Mouse (Mus musculus) embryonic fibroblast, embryonic 13.5 days (primary cell): ENCODE results near the gene Cdk15. TPM values are rescaled to one million over a fixed set of nuclear protein-coding genes. Genes with fewer than 3 reads are reported as not detected.
A peak's percentile ranks its signal among the peaks of the same experiment; 100 is the strongest.

Experiments used
- H3K27ac ChIP-seq: 2 replicates; pipeline ENCODE4 v1.5.1; 2012; ENCODE audit warnings: low read length, control low read depth, inconsistent platforms; ENCODE audit not compliant: insufficient read depth
- H3K4me1 ChIP-seq: 2 replicates; pipeline ENCODE4 v1.6.1; 2011; ENCODE audit warnings: low read length; ENCODE audit not compliant: control insufficient read depth, insufficient read depth
- H3K4me3 ChIP-seq: 2 replicates; pipeline ENCODE4 v1.5.1; 2011; ENCODE audit warnings: mild to moderate bottlenecking, control low read depth, low read length; ENCODE audit not compliant: insufficient read depth
- CTCF ChIP-seq: IDR thresholded peaks from 2 replicates; pipeline ENCODE4 v1.5.1; 2011; ENCODE audit warnings: mild to moderate bottlenecking, control low read depth, low read length, moderate library complexity, borderline replicate concordance; ENCODE audit not compliant: insufficient read depth
- POLR2A ChIP-seq: IDR thresholded peaks from 2 replicates; pipeline ENCODE4 v1.6.1; 2011; ENCODE audit warnings: low read depth, mild to moderate bottlenecking, control low read depth, low read length, moderate library complexity
- polyA plus RNA-seq: library from polyadenylated mRNA; stranded (reverse); fragments of >200 nt; gene quantifications from 2 replicates; pipeline ENCODE4 v1.2.4, GENCODE M21; 2011; ENCODE audit warnings: low read depth; ENCODE audit not compliant: missing spikeins, insufficient read length

Cdk15 gene
- polyA plus RNA-seq, 1 experiment: 0.74 TPM

DNA sequence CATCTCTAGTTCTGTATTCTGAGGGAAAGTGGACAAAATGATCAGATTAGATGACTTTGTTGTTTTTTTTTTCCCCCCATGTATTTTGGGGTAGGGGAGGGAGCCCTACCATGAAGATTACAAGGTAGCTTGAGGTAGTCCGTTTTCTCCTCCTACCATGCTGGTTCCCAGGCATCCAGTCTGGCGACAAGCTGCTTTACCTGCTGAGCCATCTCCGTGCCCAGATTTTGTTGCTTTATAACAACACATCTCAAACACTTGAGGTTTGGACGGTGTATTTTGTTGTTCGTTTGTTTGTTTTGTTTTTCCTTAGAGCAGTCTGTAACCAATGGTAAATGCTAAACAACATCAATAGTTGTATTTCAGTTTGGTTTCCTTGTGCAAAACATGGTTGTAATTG, 50.6 kb downstream of the Cdk15 start:
- no peak overlapping the region for H3K27ac ChIP-seq
- H3K4me1 ChIP-seq: peaks cover 2% of the 10 kb centered on the region
- no peak overlapping the region for H3K4me3 ChIP-seq
- TF ChIP-seq POLR2A (no peak), CTCF (no peak)

DNA sequence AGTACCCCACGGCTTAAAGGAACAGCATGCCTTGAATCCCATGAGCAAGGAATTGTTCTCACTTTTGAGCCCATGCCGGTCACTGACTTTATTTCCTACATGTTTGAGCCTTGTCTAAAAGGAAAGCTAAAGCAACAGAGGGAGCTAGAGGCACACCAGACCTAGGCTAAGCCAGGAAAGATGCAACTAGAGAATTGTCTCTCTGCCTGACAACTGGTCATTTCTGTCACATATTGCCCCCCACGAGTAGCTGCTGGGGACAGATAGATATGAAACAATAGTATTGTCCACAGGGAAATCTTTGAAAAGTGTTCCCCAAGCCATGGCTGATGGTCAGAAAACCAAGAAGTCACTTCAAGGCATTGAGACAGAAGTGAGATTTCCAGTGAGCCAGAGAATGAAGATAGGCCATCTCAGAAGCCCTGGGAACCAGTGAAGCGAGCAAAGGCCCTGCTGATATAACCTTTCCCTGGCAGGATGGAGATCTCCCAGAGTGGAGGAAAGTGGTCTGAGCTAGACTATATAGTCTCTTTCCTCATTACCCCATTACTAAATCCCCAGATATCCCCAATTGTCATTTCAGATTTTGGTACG, 54.7 kb downstream of the Cdk15 start:
- H3K4me1 ChIP-seq: peaks cover 8% of the 10 kb centered on the region
- TF ChIP-seq POLR2A: no peak
- no peak for TF ChIP-seq CTCF
- H3K4me3 ChIP-seq: no peak overlapping the region
- no peak overlapping the region for H3K27ac ChIP-seq

DNA sequence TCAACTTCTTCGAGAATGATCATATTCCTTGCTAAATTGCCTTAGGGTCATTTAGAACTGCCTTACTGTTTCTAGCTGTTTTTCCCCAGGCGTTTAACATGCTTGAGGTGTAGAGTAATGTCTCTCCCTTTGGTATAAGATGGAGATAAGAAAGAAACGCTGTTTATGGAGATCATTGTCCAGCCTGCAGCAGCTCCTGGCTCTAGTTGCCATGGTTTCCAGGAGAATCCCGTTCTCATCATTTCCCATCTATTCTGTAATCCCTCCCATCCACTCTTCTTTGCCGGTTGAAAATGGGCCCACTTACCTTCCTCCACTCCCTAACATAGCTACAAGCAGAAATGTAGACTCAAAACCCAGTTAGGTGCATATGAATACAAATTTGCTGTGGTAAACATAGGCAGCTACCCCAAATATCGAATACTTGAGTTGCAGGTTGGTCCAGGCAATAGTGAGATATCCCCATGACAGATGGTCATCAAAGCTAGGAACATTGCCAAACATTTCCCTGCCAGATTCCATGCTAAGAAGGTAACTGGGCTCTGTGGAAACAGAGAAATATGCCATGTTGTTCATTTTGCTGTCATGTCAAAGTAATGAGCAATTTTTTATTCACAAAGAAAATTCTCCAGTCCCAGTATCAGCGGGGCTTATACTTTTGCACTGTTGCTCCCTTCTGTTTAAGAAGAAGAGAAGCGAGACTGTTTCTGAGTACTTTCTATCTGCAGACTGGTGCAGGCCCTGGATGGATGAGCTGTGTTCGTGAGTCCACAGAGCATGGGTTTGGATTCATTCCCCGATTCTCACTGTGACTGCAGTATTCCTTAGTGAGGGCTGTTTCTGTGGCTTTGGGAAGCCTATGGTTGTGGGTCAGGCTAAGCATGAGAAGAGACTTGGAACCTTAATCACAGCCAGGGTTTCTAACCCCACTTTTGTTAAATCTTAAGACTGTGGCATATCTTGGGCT, 55.8 kb downstream of the Cdk15 start:
- H3K27ac ChIP-seq: no peak overlapping the region
- no peak for TF ChIP-seq POLR2A
- no peak for TF ChIP-seq CTCF
- H3K4me1 ChIP-seq: peaks cover 8% of the 10 kb centered on the region
- no peak overlapping the region for H3K4me3 ChIP-seq

DNA sequence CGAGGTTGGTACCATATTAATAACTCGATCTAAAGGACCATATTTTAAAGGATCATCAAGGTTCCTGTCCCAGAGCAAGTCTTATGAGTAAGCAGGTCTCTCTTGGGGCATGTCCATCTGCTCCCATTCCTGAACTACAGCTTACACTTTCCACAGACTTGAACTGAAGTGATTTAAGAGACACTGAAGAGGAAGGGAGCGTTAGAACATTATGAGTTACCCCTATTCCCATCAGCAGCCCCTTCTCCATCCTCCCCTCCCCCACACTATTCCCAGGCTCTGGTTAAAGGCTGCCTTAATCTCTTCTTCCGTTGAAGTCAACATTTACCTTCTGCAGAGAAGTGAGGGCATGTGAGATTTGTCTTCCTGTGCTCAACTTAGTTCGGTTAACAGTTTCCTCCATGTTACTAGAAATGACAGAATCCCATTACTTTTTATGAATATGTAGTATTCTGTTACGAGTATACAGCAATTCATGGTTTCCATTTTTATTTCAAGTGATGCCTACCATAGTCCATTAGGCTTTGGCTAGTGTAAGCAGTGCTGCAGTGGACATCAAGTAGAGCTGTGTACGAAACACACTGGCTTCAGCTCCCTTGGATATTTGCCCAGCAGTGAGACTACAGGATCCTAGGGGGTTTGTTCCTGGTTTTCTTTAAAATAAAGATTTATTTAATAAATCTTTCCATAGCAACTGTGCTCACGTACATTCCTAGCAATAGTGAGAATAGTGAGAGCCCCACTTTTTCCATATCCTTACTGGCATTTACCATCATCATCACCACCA, 56.6 kb downstream of the Cdk15 start:
- no peak for TF ChIP-seq CTCF
- TF ChIP-seq POLR2A: no peak
- no peak overlapping the region for H3K27ac ChIP-seq
- H3K4me3 ChIP-seq: no peak overlapping the region
- H3K4me1 ChIP-seq: peaks cover 8% of the 10 kb centered on the region

DNA sequence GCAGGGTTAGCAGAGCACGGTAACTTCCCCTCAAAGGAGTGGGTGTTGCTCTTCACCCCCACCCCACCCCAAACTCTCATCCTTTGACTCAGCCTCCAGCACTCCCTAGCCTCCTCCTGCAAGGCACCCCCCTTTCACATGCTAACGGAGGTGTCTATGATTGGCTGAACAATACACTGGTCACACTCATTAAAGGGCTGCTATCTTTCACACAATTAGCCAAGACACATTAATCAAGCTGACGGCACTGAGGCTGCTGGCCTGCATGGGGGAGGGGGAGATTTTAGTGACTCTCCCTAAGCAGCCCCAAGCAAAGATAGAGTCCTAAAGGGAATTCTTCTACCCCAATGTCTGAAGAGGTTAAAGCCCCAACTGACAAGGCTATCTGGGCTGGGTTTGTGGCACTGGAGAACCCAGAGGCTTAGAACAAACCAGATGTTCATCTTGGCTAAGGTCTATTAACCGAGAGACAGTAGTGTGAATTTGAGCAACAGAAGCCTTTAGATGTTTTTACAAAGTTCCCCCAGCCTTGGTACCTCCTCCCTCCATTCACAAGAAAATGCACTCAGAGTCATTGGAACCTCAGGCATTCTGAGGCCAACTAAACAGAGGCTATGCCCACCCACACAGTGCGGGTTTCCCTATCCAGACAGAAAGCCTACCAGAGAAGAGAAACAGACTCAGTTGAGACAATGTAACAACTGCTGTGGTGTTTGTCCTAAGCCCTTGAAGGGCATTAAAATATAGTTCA, 58.5 kb downstream of the Cdk15 start:
- H3K4me3 ChIP-seq: no peak overlapping the region
- no peak overlapping the region for H3K27ac ChIP-seq
- TF ChIP-seq CTCF (no peak), POLR2A (no peak)
- peaks cover 8% of the 10 kb centered on the region for H3K4me1 ChIP-seq

DNA sequence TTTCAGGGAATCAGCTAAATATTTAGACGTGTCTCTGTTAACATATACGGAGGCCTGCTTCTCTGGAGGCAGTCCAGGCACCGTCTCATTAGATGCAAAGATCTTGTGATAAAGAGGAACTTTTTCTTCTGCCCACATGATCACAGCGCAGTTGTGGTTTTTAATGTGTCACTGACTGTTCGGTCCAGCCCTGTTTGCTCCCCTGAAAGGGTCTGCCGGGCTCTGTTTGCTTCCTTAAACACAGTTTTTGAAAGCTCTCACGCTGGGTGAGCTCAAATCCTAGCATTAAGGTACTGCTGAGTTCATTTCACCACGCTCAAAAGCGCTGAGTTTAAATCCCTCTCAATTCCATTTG, 59.3 kb downstream of the Cdk15 start:
- H3K4me3 ChIP-seq: no peak overlapping the region
- peak overlapping the region; percentile 38; the same call in 1 of the 2 replicates for H3K27ac ChIP-seq
- H3K4me1 ChIP-seq: peaks cover 6% of the 10 kb centered on the region
- TF ChIP-seq POLR2A (no peak), CTCF (no peak)

DNA sequence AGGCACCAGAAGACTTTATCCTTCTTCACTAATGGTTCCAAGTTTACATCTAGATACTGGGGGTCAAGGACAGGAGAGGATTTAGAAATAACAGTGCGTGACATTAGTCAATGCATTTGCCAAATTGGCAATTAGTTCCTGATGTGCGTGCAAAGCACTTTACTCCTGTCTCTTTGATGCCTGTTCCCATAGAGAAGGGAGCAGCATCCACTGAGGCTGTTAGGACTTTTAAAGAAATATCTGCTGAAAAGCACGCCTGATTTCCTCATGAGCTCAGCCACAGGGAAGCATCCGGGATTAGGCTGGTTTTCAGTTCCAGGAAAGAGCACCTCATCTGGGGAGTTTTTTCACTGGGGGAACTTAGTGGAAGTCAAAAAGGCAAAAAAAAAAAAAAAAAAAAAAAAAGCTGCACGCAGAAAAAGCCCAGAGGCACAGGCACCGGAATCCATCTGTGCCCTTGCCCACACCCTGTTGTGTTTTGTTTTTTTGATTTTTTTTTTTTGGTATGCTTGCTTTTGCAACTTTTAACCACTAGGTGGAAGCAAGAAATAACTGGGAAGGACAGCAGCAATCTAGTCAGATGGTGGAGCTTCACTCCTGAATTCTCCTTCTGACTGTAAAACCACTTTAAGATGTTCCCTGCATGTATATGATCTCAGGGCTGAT, 59.8 kb downstream of the Cdk15 start:
- Histone ChIP-seq H3K27ac (peak overlapping the region; percentile 38; the same call in 1 of the 2 replicates), H3K4me1 (peaks cover 6% of the 10 kb centered on the region), H3K4me3 (no peak overlapping the region)
- TF ChIP-seq POLR2A: no peak
- TF ChIP-seq CTCF: no peak

DNA sequence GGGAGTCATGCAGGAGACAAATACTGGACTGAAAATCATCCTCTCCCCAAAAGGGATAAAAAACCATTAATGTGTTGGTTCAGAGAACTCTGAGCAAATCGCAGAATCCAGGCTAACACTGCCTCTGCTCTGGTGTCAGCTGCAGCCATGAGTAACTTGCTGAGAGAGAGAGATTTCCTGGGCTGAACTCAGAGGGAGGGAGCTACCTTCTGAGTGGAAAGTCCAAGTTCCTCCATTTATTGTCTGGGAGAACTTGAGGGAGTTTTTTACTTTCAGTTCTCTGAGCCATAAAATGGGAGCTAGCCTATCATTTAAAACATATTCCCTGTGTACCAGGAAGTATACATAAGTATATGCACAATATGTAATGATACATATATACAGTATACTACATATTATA, 60.7 kb downstream of the Cdk15 start:
- TF ChIP-seq CTCF: no peak
- TF ChIP-seq POLR2A: no peak
- Histone ChIP-seq H3K4me3 (no peak overlapping the region), H3K27ac (no peak overlapping the region), H3K4me1 (peaks cover 6% of the 10 kb centered on the region)

DNA sequence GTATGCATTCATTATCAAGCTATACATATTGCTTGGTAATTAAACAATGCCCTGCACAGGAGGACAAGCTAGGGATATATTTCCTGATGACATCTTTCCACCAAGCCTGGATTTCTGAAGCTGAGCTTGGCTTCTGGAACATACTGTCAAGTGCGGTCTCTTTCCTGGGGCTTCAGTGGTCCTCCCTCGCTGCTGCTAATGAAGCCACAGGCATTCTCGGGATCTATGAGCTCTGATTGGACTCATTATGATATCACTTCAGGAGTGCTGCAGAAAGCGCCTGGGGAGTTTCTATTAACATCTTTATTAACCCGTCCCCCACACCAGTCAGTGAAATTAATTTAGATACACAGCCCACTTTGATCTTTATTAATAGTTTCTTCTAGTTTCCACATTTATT, 62.2 kb downstream of the Cdk15 start:
- Histone ChIP-seq H3K4me3 (no peak overlapping the region), H3K27ac (no peak overlapping the region), H3K4me1 (peaks cover 6% of the 10 kb centered on the region)
- no peak for TF ChIP-seq CTCF
- TF ChIP-seq POLR2A: no peak
